Mouse (Mus musculus) kidney, postnatal 14 days (tissue): ENCODE measurements at regions not wholly inside any gene's neighbourhood (a gene's known extent, or its start where the extent isn't known, plus 50 kb on each side); places are given as distances from the start of the nearest gene placed in this dataset.

Source experiments
- DNase-seq: peaks from one replicate; pipeline ENCODE4 v3.0.0; 2022; ENCODE audit warnings: mixed read lengths

DNA sequence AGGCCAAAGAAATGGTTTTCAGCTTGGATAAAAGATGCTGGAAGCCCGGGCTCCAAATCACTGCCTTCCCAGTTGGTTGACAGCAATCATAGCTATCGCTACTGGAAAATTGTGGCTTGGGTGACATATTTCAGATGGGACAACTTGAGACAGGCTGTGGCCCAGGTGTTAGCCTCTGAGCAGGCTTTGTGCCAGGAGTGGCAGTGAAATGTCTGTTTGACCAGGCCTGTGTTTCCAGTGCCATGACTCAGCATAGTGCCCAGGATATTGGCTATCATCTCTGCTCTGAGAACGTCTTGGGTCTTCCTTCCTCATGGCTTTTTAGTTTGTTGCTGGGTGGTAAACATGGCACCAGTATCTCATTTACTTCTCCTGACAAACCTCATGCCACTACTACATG, 266.9 kb downstream of the Emp1 start:
- no peak for DNase-seq

DNA sequence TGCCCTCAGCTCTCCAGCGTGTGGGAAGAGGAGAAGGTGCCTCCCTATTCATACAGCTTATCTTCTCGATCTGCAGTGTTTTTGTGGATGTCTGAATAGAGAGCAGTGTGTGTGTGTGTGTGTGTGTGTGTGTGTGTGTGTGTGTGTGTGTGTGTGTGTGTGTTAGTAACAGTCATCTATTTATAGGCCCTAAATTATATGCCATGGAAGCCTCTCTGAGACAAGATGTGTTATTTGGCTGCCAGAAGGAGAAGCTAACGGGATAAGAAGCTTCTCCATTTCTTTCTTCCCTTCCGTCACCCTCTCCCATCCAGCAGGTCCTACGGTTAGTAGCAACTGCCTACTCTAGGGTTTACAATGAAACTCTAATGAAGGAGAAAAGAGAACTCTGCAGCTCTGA, 270.3 kb downstream of the Emp1 start:
- no peak for DNase-seq

DNA sequence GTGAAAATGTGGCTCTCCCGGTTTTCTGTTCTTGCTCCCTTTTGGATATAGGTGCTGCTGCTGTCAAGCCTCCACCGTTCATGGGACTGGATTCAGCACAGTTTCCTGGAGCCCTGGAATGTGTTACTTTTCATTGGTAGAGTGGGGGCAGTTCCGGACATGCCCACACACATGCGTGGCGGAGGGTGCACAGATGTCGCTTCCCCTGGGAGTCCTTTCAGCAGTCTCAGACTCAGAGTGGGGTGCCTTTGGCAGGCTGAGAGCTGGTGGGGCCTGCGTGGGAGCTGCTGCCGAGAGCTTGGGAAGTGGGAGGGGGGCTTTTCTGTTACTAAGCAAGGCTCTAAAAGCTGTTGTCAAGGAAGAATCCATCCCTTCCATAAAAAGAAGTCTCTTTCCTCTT, 274.3 kb downstream of the Emp1 start:
- no peak for DNase-seq

DNA sequence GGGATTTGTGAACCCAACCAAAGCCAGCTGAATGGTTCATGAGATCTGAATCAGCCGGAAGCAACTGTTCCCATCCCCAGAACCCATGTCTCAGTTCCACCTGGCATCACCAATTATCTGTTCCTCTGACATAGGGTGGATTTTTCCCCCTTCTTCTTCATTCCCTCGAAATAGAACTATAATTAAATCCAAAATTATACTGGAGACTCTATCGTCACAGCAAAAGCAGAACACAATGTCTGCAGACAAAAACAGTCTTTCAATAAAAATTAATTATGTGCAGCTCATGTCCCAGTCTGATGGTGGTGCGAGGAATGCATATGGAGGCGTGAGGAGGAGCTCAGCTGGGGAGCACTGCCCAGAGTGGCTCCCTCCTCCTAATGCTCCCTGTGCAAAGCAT, 280.4 kb downstream of the Emp1 start:
- no peak for DNase-seq

DNA sequence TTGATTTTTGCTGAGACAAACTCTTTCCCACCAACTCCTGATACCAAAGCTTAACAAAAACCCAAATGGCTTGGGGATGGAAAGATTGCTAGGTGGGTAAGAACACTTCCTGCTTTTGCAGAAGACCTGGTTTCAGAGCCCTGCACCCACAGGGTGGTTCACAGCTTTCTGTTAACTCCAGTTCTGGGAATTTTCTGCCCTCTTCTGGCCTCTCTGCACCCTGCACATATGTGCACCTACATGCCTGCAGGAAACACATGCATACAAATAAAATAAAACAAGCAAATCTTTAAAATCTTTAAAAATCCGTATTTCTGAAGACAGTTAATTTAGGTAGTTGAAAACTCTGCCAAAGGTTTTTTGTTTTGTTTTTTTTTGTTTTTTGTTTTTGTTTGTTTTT, 283.8 kb downstream of the Emp1 start:
- peak; percentile 4 for DNase-seq

DNA sequence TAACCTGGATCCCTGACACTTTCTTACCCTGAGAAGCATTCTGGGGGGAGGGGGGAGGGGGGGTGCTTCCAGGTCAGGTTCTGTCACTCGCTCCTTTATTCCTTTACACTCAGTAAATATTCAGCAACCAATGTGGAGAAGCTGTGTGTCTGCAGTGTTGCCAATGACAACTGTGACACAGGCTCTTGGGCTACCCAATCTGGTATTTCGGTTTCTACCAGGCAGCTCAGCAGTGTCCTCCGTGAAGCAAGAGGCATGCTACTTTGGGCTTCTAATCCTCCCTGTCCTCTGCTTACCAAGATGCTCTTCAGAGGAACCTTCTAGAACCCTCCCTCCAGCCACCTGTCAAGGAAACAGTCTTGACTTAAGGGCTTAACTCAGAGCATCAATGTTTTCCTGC, 290.7 kb downstream of the Emp1 start:
- DNase-seq: no peak

DNA sequence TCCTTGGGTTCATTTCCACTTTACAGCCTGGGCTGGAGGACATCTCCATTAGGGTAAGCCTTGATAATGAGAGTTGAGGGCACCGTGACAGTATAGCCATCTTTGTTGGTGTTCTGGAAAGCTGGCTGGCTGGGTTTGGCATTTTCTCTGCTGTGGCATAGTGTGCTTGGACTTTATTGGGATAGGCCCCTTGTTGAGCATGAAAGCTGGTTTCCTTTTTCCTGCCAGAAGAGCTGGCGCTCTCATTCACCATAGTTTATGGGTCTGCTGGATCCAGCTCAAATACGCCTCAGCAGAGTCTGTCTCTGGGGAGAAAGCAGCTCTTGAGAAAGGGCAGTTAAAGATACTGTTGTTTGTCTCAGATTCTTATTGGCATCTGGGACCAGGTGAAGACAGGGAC, 300.0 kb downstream of the Emp1 start:
- no peak for DNase-seq

DNA sequence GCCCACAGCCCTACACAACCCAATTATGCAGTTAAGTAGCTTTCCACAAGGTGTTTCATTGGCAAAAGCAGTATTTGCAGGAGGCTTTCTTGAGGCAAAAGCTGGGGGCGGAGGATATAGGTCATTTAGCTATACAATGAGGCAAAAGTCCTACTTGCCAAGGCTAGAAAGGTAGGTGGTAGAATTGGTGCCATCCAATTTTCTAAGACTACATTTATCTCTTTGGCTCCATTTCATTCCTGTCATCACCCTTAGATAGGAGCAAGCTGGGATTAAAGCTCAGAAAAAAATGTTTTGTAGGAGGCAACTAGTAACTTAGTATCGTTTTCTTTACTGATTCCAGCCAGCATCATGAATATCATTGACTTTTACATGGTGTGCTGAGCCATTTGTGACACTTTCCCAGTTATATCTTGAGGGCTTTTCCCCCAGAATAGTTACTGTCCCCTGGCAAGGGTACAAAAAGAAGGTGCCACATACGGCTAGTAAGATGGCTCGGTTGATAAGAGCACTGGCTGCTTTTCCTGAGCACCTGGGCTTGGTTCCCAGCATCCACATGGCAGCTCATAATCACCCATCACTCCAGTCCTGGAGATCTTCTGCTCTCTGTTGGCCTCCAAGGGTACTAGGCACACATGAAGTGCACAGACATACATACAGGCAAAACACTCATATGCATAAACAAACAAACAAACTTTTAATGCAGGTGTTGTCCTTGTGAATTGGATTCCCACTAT, 300.6 kb downstream of the Emp1 start:
- no peak for DNase-seq
